Mouse (Mus musculus) E14TG2a.4 (cell line): ENCODE data around the gene Hdgfl2.
"Not testable (repeated sequence)": the region's sequence is repeated elsewhere in the genome, so short reads cannot be mapped to it uniquely, and the experiment has no call there.

Experiments used
- H3K27me3 ChIP-seq: 2 replicates; pipeline ENCODE4 v1.6.1; 2014; ENCODE audit warnings: low read length, control low read depth; ENCODE audit not compliant: insufficient read depth
- H3K36me3 ChIP-seq: 2 replicates; pipeline ENCODE4 v1.6.1; 2014; ENCODE audit warnings: low read length, control low read depth; ENCODE audit not compliant: insufficient read depth
- H3K4me1 ChIP-seq: replicated peaks from 2 replicates; pipeline ENCODE4 v1.6.1; 2014; ENCODE audit warnings: low read depth, low read length, control low read depth
- H3K4me3 ChIP-seq: replicated peaks from 2 replicates; pipeline ENCODE4 v1.5.1; 2014; ENCODE audit warnings: mild to moderate bottlenecking, low read length
- H3K9me3 ChIP-seq: 2 replicates; pipeline ENCODE4 v1.6.1; 2014; ENCODE audit warnings: low read length, control low read depth
- CTCF ChIP-seq: conservative IDR thresholded peaks from 2 replicates; pipeline ENCODE4 v1.5.1; 2014; ENCODE audit warnings: low read length
- NANOG ChIP-seq: IDR thresholded peaks from 2 replicates; pipeline ENCODE4 v1.6.1; 2014; ENCODE audit warnings: borderline replicate concordance, low read length, mixed read lengths
- POU5F1 ChIP-seq: IDR thresholded peaks from 2 replicates; pipeline ENCODE4 v1.6.1; 2014; ENCODE audit warnings: low read length, borderline replicate concordance

Hdgfl2 gene

DNA sequence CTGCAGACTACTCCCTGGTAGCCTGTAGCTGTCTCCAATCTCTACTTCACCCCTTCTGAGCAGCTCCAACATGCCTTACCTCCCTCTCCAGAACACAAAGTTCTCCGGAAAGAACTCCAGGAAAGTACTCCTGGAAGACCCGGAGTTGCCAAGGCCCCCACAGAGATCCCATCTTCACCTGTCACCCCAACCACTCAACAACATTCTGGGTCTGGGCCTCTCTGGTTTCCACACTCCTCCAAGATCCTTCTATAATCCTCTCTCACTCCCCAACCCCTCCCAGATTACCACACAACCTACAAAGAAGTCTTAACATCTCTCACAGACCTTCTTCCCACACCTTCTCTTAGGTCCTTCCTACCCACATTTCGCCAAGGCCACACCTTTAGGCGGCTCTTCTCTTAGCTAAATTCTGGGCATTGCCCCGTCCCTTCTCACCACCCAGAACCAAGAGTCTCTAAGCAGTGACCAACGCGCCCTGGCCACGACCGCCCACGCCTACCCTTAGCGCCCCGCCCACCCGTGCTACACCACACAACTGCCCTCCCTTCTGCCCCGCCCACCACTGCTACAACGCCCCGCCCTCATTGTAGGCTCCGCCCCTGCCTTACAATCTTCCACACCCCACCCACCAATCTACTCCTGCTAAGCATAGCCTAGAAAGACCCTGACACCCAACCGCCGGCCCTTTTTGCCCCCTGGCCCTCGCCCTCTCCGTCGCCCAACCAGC is 5.2 kb upstream of the Hdgfl2 start:
- Histone ChIP-seq H3K36me3 (peaks cover 43% of the 10 kb centered on the region), H3K4me1 (peaks cover 41% of the 10 kb centered on the region), H3K27me3 (no peaks in the 10 kb centered on the region), H3K9me3 (no peaks in the 10 kb centered on the region), H3K4me3 (peak overlapping the region; percentile 91)
- TF ChIP-seq NANOG (no peak), POU5F1 (no peak), CTCF (no peak)

DNA sequence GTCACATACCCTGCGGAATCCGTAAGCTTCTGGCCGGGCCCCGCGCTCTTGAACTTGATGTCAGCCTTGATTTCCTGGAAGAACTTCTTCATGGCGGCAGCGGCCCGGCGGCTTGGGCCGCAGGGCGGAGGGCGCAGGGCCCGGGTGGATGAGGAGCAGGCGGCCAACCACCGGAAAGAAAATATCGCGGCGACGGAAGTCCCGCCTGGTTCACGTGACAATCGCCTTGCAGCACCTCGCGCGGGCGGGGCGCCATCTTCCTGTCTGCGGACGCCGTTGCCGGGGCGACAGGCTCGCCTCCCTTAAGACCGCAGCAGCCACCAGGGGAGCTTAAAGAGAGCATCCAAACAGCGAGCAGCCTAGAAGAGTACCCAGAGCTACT is 4.6 kb upstream of the Hdgfl2 start, which contains the start of gene Ubxn6:
Ubxn6 (minus strand) TSS at position 202 of the 382 bp plus-strand sequence.
- Histone ChIP-seq H3K4me1 (peaks cover 35% of the 10 kb centered on the region), H3K9me3 (no peaks in the 10 kb centered on the region), H3K36me3 (peaks cover 38% of the 10 kb centered on the region), H3K4me3 (peak within 1 kb of the TSS; percentile 91), H3K27me3 (no peaks in the 10 kb centered on the region)
- no peak for TF ChIP-seq POU5F1
- TF ChIP-seq NANOG = no peak
- TF ChIP-seq CTCF = no peak

- Histone ChIP-seq H3K4me3 (no peak overlapping the region), H3K27me3 (no peaks in the 10 kb centered on the region), H3K36me3 (peaks cover 18% of the 10 kb centered on the region), H3K4me1 (peaks cover 50% of the 10 kb centered on the region), H3K9me3 (no peaks in the 10 kb centered on the region)
- TF ChIP-seq CTCF (no peak), POU5F1 (no peak), NANOG (no peak)
Observed at GRCm38 (mm10) chr17:56077523-56077922, 1.9 kb upstream of the Hdgfl2 start.

- H3K36me3 ChIP-seq = peaks cover 18% of the 10 kb centered on the region
- H3K27me3 ChIP-seq, H3K9me3 ChIP-seq: not testable (repeated sequence)
- peaks cover 53% of the 10 kb centered on the region for H3K4me1 ChIP-seq
- H3K4me3 ChIP-seq = peak overlapping the region; percentile 69
Observed at GRCm38 (mm10) chr17:56078361-56078760, 1.1 kb upstream of the Hdgfl2 start.

DNA sequence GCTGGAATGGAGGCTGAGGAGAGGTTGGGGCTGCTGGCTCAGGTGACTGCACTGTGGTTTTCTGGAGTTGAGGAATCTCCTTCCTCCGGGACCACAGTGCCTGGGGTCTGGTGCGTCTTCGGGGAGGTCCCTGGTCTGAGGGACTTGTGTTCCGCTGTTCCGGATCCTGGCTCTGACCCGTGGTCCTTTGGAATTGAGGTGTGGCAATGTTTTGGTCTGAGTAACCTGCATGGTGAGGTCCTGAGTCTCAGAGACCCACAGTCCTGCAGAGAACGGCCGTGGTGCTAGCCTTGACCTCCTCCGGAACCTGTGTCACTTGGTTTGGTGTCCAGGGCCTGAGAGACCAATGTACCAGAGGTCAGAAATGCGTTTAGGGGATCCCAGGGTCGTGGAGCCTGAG is 487 bp downstream of the Hdgfl2 start:
- no peaks in the 10 kb centered on the region for H3K9me3 ChIP-seq
- peaks cover 30% of the 10 kb centered on the region for H3K36me3 ChIP-seq
- no peak for TF ChIP-seq POU5F1
- no peak for TF ChIP-seq CTCF
- no peak for TF ChIP-seq NANOG
- H3K4me3 ChIP-seq = peak overlapping the region; percentile 96
- H3K4me1 ChIP-seq = peaks cover 45% of the 10 kb centered on the region
- H3K27me3 ChIP-seq = no peaks in the 10 kb centered on the region

DNA sequence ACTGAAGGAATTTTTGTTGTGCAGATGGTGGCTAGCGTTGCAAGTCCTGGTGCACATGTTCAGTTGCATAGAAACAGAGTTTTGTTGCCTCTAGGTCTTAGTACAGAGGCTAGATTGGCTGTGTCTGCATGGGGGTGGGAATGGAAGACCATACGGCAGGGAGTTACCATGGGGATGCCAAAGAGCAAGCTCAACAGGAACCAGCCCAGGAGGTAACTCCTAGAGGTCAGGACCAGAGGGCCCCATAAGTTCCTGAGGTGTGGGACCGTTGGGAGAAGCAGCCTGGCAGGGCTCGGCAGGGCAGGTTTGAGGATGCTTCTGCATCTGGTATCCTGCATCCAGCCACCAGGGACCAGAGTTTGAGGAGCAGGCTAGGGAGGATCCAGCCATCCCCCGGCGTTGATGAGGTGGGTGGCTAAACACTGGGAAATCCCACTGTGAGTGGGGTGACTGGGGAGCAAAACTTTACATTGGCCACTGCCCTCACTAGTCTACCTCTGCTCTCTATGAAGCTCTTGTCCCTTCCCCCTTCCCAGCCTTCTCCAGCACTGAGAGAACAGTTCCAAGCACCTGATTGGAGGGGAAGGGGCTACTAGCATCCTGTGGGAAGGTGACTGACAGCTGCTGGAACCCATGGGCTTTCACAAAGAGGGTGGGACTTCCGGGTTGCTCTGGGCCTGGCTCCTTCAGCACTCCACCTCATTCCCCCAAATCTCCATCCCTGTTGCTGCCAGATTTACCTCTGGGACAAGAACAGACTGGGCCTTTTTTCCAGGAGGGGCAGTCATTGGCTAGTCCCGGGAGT is 1.5 kb downstream of the Hdgfl2 start:
- H3K9me3 ChIP-seq = no peaks in the 10 kb centered on the region
- H3K4me3 ChIP-seq = peak overlapping the region; percentile 96
- H3K4me1 ChIP-seq = peaks cover 36% of the 10 kb centered on the region
- no peaks in the 10 kb centered on the region for H3K27me3 ChIP-seq
- TF ChIP-seq NANOG = no peak
- no peak; the same call in 1 of the 2 replicates for TF ChIP-seq CTCF
- TF ChIP-seq POU5F1 = no peak
- peaks cover 41% of the 10 kb centered on the region for H3K36me3 ChIP-seq

DNA sequence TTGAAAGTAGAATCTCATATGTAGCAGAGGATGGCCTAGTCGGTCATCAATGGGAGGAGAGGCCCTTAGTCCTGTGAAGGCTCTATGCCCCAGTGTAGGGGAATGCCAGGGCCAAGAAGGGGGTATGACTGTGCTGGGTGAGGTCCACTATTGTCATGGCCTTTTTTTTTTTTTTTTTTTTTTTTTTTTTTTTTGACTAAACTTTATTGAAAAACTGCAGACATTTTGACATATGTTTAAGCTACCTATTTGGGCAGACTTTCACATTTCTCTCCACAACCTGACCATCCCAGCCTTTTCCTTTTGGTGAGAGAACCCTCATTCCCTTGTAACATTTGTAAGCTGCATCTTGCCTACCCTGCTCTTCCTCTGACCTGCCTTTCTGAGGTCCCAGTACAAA is 12.9 kb downstream of the Hdgfl2 start:
- Histone ChIP-seq H3K36me3 (peaks cover 88% of the 10 kb centered on the region), H3K4me3 (no peak overlapping the region), H3K4me1 (no peaks in the 10 kb centered on the region), H3K27me3 (no peaks in the 10 kb centered on the region), H3K9me3 (no peaks in the 10 kb centered on the region)
- no peak for TF ChIP-seq NANOG
- no peak for TF ChIP-seq POU5F1
- TF ChIP-seq CTCF = no peak

DNA sequence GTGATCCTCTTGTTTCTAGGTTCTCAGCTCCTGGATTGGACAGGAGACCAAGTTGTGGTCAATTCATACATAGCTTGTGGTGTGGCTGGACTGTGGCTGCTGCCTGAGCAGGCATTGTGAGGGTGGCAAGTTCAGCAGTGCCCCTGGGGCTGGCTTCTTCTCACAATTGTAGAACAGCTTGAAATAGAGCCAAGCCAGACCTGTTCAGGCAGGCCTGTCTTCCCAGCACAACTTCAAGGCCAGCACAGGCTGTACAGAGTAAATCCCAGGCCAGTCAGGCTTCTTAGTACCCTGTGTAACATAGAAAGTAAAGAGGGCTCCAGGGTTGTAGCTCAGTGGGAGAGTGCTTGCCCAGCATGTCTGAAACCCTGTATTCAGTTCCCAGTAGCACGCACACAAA is 13.4 kb downstream of the Hdgfl2 start:
- Histone ChIP-seq H3K4me1 (no peaks in the 10 kb centered on the region), H3K36me3 (peaks cover 88% of the 10 kb centered on the region), H3K27me3 (no peaks in the 10 kb centered on the region), H3K9me3 (no peaks in the 10 kb centered on the region), H3K4me3 (no peak overlapping the region)
- no peak for TF ChIP-seq CTCF
- TF ChIP-seq POU5F1 = no peak
- TF ChIP-seq NANOG = no peak

DNA sequence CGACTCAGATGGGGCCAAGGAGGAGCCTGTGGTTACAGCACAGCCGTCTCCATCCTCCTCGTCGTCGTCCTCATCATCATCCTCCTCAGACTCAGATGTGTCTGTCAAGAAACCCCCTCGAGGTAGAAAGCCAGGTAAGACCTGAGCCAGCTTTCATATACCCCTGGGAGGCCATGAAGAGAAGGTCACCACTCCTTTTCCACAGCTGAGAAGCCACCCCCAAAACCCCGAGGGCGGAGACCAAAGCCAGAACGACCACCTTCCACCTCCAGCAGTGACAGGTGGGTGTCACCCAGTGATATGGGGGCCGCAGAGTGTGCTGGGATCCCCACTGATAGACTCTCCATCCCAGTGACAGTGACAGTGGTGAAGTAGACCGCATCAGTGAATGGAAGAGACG is 17.4 kb downstream of the Hdgfl2 start:
- H3K9me3 ChIP-seq = no peaks in the 10 kb centered on the region
- no peaks in the 10 kb centered on the region; the same call in 1 of the 2 replicates for H3K4me1 ChIP-seq
- no peak overlapping the region for H3K4me3 ChIP-seq
- H3K36me3 ChIP-seq = peaks cover 95% of the 10 kb centered on the region
- H3K27me3 ChIP-seq = no peaks in the 10 kb centered on the region
- TF ChIP-seq CTCF (no peak), NANOG (no peak), POU5F1 (no peak)

DNA sequence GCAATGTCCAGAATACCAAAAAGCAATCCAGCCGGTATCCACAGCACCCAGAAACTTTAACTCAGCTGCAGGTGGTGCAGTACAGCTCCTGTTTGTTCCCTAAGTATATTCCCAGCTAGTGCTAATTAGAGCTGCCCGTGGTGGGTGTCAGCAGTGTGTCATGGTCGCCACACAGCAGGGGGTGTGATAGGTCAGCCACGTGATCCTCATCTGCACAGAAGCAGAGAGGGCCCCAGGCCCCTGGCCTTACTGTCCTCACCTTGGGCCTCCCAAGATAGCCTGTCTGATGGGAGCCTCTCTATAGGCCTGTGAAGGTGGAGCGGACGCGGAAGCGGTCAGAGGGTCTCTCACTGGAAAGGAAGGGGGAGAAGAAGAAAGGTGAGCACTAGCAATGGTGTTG is 18.7 kb downstream of the Hdgfl2 start:
- no peak overlapping the region for H3K4me3 ChIP-seq
- no peaks in the 10 kb centered on the region; the same call in 1 of the 2 replicates for H3K4me1 ChIP-seq
- TF ChIP-seq POU5F1 (no peak), CTCF (no peak), NANOG (no peak)
- no peaks in the 10 kb centered on the region for H3K9me3 ChIP-seq
- peaks cover 100% of the 10 kb centered on the region for H3K36me3 ChIP-seq
- H3K27me3 ChIP-seq = no peaks in the 10 kb centered on the region
